Mouse (Mus musculus) C2C12 (cell line): ENCODE data around the gene Lrrtm4. TPM values are rescaled to one million over a fixed set of nuclear protein-coding genes. Genes with fewer than 3 reads are reported as not detected.

Experiments used
- H3K27me3 ChIP-seq: one replicate; pipeline ENCODE4 v1.6.1; 2011; ENCODE audit not compliant: control insufficient read depth, insufficient read depth, insufficient read length
- H3K36me3 ChIP-seq: one replicate; pipeline ENCODE4 v1.6.1; 2011; ENCODE audit not compliant: control insufficient read depth, insufficient read depth
- H3K4me3 ChIP-seq: one replicate; pipeline ENCODE4 v1.5.1; 2011; ENCODE audit warnings: mild to moderate bottlenecking, control low read depth; ENCODE audit not compliant: poor library complexity, insufficient read depth, severe bottlenecking
- H3K79me2 ChIP-seq: one replicate; pipeline ENCODE4 v1.6.1; 2011; ENCODE audit not compliant: control insufficient read depth, insufficient read depth
- H3K79me3 ChIP-seq: one replicate; pipeline ENCODE4 v1.6.1; 2011; ENCODE audit warnings: low read depth, control low read depth
- H3ac ChIP-seq: one replicate; pipeline ENCODE3; 2011; ENCODE audit warnings: low read depth; ENCODE audit not compliant: control insufficient read depth, insufficient read length
- CEBPB ChIP-seq: IDR thresholded peaks from one replicate; pipeline ENCODE4 v1.6.1; 2011; ENCODE audit warnings: low read depth, mild to moderate bottlenecking, control low read depth, moderate library complexity
- CTCF ChIP-seq: IDR thresholded peaks from one replicate; pipeline ENCODE4 v1.5.1; 2011; ENCODE audit not compliant: control insufficient read depth, insufficient read depth, insufficient read length
- FOSL1 ChIP-seq: IDR thresholded peaks from one replicate; pipeline ENCODE4 v1.8.0; 2011; ENCODE audit warnings: mild to moderate bottlenecking, low read length; ENCODE audit not compliant: poor library complexity, insufficient read depth, severe bottlenecking
- MAX ChIP-seq: IDR thresholded peaks from one replicate; pipeline ENCODE4 v1.6.1; 2011; ENCODE audit warnings: mild to moderate bottlenecking, control low read depth
- MYOD1 ChIP-seq: IDR thresholded peaks from one replicate; pipeline ENCODE4 v1.6.1; 2011; ENCODE audit warnings: low read depth; ENCODE audit not compliant: control insufficient read depth, insufficient read length
- MYOG ChIP-seq: IDR thresholded peaks from one replicate; pipeline ENCODE4 v1.6.1; 2011; ENCODE audit not compliant: control insufficient read depth, insufficient read length; ENCODE audit errors: extremely low read depth
- USF1 ChIP-seq: IDR thresholded peaks from one replicate; pipeline ENCODE4 v1.6.1; 2011; ENCODE audit warnings: low read depth, mild to moderate bottlenecking, control low read depth, moderate library complexity
- polyA plus RNA-seq: library from polyadenylated mRNA; unstranded; fragments of >200 nt; fragmentation: generic; extraction: Trizol; gene quantifications from one replicate; pipeline ENCODE4 v1.2.1, GENCODE M21; 2012; ENCODE audit warnings: missing spikeins

Gene Lrrtm4
- polyA plus RNA-seq, 1 experiment: 0.01 TPM

DNA sequence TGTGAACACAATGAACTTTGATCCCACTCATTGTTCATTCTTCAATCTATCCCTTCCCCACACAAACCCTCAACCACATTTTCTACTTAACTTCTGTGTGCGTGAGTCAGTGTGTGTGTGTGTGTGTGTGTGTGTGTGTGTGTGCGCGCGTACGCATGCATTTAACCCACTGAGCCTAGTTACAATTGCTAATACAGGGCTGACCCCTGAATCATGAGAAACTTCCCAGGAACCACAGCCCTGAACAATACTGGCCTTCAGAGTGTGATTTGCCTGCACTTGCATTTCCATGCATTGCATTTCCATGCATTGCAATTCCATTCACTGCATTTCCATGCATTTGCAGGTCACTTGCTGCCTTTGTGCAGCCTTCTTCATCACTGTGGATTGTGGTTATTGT is 701.8 kb downstream of the Lrrtm4 start:
- Histone ChIP-seq H3K79me2 (no peaks in the 10 kb centered on the region), H3K79me3 (no peaks in the 10 kb centered on the region), H3K27me3 (no peaks in the 10 kb centered on the region), H3K4me3 (no peak overlapping the region), H3K36me3 (no peaks in the 10 kb centered on the region), H3ac (no peak overlapping the region)
- TF ChIP-seq MAX (no peak), FOSL1 (no peak), CTCF (no peak), MYOD1 (no peak), USF1 (no peak), MYOG (no peak), CEBPB (no peak)

DNA sequence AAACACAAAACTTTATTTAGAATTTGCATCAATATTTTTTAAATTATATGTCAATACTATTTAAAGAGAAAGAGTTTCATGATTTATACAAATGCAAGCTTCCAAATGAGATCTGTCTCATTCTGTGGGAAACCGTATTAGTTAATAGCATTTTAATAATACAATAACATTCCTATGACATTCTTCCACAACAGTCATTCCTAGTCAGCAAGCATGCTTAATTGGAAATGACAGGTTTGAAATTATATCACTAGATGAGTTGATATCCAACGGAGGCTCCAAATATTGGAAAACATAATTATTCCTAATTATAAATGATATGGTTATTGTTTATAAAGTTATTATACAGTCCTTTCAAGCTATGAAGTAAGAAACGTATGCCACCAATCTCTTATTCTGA is 714.7 kb downstream of the Lrrtm4 start:
- TF ChIP-seq MYOG (no peak), USF1 (no peak), MAX (no peak), CEBPB (no peak), FOSL1 (no peak), CTCF (no peak), MYOD1 (no peak)
- Histone ChIP-seq H3K4me3 (no peak overlapping the region), H3K27me3 (no peaks in the 10 kb centered on the region), H3ac (no peak overlapping the region), H3K79me2 (no peaks in the 10 kb centered on the region), H3K79me3 (no peaks in the 10 kb centered on the region), H3K36me3 (no peaks in the 10 kb centered on the region)

DNA sequence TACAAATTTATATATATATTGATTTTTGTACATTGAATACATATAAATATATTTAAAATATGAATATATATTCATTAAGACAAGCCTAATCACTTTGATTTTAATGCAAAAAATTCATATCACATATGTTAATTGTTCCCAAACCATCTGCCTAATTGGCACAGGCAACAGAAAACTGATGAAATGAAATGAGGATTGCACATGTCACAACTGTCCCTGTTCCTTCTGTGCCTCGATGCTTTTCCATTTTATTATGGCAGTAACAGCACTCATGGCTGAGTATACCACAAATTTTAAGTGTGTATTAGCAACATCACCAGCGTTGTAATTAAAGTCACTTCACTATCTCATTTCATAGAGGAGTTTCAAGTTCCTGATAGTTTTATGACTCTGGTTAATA is 732.1 kb downstream of the Lrrtm4 start:
- H3K27me3 ChIP-seq: no peaks in the 10 kb centered on the region
- H3K79me3 ChIP-seq: no peaks in the 10 kb centered on the region
- H3K79me2 ChIP-seq: no peaks in the 10 kb centered on the region
- no peaks in the 10 kb centered on the region for H3K36me3 ChIP-seq
- no peak overlapping the region for H3ac ChIP-seq
- H3K4me3 ChIP-seq: no peak overlapping the region
- TF ChIP-seq CTCF (no peak), FOSL1 (no peak), CEBPB (no peak), MYOD1 (no peak), MAX (no peak), MYOG (no peak), USF1 (no peak)

DNA sequence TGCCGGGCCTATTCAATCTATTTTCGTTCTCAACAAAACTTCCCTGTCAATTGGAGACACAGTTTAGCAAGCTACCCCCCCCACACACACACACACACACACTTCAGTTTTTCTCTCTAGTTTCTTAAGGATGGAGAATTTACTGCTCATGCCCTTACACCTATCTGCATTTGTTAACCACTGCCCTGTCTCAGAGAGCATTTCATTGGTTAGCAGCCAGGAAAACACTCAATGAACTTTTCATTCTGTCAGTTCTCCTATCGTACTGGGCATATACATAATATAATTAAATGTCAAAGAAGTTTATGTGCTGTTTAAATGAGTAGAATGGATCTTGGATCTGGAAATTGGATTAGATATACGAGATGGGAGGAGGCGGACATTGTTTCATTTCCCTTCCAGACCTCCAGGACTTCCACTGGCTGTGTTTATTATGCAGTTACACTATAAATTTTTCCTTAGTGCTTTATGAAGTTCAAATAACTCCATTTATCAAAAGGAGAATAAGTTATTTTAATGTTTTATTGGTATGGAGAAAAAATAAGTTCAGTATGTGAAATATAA is 742.0 kb downstream of the Lrrtm4 start:
- no peak overlapping the region for H3K4me3 ChIP-seq
- no peaks in the 10 kb centered on the region for H3K36me3 ChIP-seq
- no peak overlapping the region for H3ac ChIP-seq
- no peaks in the 10 kb centered on the region for H3K79me3 ChIP-seq
- TF ChIP-seq CTCF: no peak
- no peak for TF ChIP-seq FOSL1
- TF ChIP-seq MYOG: no peak
- no peak for TF ChIP-seq USF1
- TF ChIP-seq MYOD1: no peak
- TF ChIP-seq MAX: no peak
- no peak for TF ChIP-seq CEBPB
- no peaks in the 10 kb centered on the region for H3K79me2 ChIP-seq
- no peaks in the 10 kb centered on the region for H3K27me3 ChIP-seq

DNA sequence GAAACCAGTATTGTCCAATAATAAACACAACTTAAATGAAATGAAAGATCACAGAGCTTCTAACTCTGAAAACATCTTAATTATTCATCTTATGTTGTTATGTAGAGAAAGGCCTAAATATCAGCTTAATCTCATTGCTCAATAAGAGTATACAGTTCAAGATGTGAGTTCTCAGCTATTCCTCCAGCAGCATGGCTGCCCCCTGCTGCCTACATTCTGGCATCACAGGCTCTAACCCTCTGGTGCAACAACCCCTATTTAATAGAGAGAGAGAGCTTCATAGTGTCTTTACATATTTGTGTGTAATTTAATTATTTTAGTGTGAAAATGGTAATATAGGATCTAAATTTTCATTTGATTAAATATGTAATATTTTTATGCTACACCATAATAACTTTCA is 767.6 kb downstream of the Lrrtm4 start:
- TF ChIP-seq FOSL1 (no peak), CTCF (no peak), MYOD1 (no peak), MYOG (no peak), MAX (no peak), CEBPB (no peak), USF1 (no peak)
- Histone ChIP-seq H3K36me3 (no peaks in the 10 kb centered on the region), H3ac (no peak overlapping the region), H3K79me3 (no peaks in the 10 kb centered on the region), H3K27me3 (no peaks in the 10 kb centered on the region), H3K79me2 (no peaks in the 10 kb centered on the region), H3K4me3 (no peak overlapping the region)

DNA sequence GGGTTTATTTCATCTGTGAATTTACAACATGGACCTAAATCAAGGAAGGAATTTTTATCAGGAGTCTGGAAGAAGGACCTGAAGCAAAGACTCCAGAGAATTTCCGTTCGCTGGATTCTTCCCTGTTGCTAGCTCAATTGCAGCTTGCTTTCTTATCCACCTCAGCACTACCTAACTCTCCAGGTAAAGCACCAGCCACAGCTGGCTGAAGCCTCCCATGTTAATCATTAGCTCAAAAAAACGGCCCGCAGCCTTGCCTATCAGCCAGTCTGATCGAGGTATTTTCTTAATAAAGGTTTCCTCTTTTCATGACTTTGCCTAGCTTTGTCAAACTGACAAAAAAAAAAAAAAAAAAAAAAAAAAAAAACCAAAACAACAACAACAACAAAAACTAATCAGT is 805.1 kb downstream of the Lrrtm4 start:
- Histone ChIP-seq H3K79me2 (no peaks in the 10 kb centered on the region), H3ac (no peak overlapping the region), H3K79me3 (no peaks in the 10 kb centered on the region), H3K36me3 (no peaks in the 10 kb centered on the region), H3K27me3 (no peaks in the 10 kb centered on the region), H3K4me3 (no peak overlapping the region)
- no peak for TF ChIP-seq FOSL1
- no peak for TF ChIP-seq MAX
- no peak for TF ChIP-seq MYOG
- TF ChIP-seq USF1: no peak
- no peak for TF ChIP-seq MYOD1
- TF ChIP-seq CEBPB: no peak
- TF ChIP-seq CTCF: no peak
